Mouse (Mus musculus) frontal cortex, postnatal 36 days (tissue): ENCODE results near the gene Apoc4.

ENCODE experiments used
- DNase-seq, 2 experiments: peaks; one replicate each; pipeline ENCODE4 v3.0.0; 2022; ENCODE audit warnings: low spot score in 2 of 2

Gene Apoc4

DNA sequence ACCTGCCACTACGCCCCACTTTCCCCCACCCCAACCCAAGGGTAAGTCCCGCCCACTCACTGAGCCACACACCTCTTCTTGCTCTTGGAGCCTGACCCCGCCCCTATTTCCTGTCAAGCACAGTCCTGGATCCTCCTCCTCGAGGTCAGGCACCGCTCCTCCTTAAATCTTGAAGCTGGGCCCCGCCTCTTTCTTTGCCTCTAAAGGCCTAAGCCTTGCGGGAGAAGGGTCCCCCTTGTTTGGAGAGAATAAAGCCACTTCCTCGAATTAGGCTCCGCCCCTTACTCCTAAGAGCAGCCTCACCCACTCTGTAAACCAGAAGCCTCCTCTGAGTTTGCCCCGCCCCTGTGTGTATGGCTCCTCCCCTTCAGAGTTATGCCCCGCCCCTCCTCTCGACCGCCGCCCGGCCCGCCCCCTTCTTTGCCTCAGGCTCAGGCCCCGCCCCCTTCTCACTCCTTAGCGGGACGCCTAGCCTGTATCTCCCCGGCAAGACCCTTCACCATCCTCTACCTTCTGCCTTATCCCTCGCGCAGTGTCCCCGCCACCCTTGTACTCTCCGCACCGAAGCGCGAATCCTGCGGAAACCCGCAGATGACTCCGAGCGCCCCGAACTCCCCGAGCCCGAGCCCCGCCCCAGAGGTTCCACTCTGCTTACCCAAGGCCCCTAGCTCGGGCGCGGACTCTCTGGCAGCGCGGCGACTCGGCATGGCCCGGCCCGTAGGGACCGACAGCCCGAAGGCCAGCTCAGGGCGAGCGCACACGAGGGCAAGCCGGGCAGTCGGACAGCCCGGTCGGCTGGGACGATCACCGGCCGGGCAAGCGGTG, 52.5 kb downstream of the Apoc4 start:
- peak; percentile 82 to 84 for DNase-seq

DNA sequence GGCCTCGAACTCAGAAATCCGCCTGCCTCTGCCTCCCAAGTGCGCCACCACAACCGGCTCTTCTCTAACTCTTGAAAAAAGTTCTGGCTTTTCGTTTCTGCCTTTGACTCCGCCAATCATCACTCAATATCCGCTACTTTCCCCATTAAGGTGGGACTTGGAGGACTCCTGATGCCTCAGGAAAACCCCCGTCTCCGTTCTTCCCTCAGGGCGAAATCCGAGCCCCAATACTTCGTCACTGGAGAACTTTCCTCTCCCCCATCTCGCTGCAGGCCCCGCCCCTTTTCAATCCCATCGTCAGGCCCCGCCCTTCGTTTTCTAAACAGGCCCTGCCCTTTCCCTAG, 53.1 kb downstream of the Apoc4 start:
- DNase-seq, result no peak
